Mouse (Mus musculus): Measurements from ENCODE around the gene Sun1. TPM values are rescaled to one million over a fixed set of nuclear protein-coding genes. Genes with fewer than 3 reads are reported as not detected.

The Sun1 gene
- polyA plus RNA-seq, 1 experiment from 2014 or later = 45.9 TPM

DNA sequence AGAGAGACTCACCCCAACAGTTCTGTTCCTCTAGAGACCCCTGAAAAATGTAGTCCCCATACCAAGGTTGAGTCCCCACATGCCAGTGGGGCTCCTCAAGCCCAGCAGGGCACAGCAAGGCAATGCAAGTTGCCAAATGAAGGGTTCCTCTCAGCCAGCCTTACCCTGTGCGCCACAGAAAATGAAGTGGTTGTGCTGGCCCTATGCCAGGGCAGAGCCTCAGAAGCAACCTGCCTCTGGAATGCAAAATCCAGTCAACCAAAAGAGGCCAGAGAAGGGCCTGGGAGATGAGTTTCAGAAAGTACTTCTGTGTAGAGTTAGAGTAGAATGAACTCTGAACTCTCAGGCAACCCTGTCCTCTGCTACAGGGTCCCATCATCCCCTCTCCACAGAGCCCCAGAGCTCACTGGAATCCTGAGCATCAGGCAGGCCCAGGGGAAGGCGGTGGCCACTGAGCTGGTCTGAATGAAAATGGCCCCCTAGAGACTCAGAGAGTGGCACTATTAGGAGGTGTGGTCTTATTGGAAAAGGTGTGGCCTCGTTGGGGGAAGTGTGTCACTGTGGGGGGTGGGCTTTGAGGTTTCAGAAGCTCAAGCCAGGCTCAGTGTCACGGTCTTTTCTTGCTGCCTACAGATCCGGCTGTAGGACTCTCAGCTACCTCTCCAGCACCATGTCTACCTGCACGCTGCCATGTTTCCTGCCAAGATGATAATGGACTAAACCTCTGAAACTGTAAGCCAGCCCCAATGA lies 91.5 kb downstream of the Sun1 start:
- ATAC-seq (replicated peaks; ENCODE audit: insufficient number of reproducible peaks, low FRiP score, low TSS enrichment, low read depth) = no peak
- Histone ChIP-seq H3K36me3 (replicated peaks; ENCODE audit: control insufficient read depth, insufficient read depth, low read depth, low read length) (no peaks in the 10 kb centered on the region), H3K9ac (replicated peaks; ENCODE audit: low read length) (no peak overlapping the region), H3K4me1 (ENCODE audit: control insufficient read depth, insufficient read depth, low read length) (no peaks in the 10 kb centered on the region), H3K9me3 (replicated peaks; ENCODE audit: control insufficient read depth, low read length) (no peaks in the 10 kb centered on the region), H3K27me3 (ENCODE audit: control insufficient read depth, insufficient read depth, low read length) (no peaks in the 10 kb centered on the region), H3K4me3 (ENCODE audit: low read depth, low read length) (no peak overlapping the region), H3K27ac (replicated peaks; ENCODE audit: low read depth, low read length) (no peak overlapping the region), H3K4me2 (ENCODE audit: low read depth, low read length) (no peak overlapping the region)
- WGBS = 73% methylated on average over 6 of the region's 6 CpGs
- no peak for DNase-seq (ENCODE audit: low spot score)

DNA sequence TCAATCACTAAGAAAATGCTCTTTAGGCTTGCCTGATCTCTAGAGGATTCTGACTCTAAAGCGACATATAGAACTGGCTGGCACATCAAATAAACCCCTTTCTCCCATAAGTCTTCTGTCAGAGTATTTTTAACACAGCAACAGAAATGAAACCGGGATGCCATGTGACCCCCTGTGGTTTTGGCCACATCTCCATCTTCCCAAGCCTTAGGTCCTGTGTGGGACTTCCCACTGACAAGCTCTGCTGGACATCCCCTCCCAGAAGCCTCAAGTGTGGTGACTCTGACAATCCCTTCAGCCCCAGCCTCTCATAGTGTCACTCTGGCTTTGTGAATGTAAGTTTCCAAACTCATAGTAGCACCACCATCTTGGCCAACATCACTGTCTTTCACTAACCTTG lies 93.7 kb downstream of the Sun1 start:
- no peaks in the 10 kb centered on the region for H3K4me1 ChIP-seq (ENCODE audit: control insufficient read depth, insufficient read depth, low read length)
- no peak for DNase-seq (ENCODE audit: low spot score)
- H3K36me3 ChIP-seq (replicated peaks; ENCODE audit: control insufficient read depth, insufficient read depth, low read depth, low read length) = no peaks in the 10 kb centered on the region
- no peak overlapping the region for H3K9ac ChIP-seq (replicated peaks; ENCODE audit: low read length)
- 79% methylated on average over 2 of the region's 2 CpGs for WGBS
- no peak overlapping the region for H3K4me2 ChIP-seq (ENCODE audit: low read depth, low read length)
- no peaks in the 10 kb centered on the region for H3K9me3 ChIP-seq (replicated peaks; ENCODE audit: control insufficient read depth, low read length)
- no peak overlapping the region for H3K27ac ChIP-seq (replicated peaks; ENCODE audit: low read depth, low read length)
- H3K4me3 ChIP-seq (ENCODE audit: low read depth, low read length) = no peak overlapping the region
- no peaks in the 10 kb centered on the region for H3K27me3 ChIP-seq (ENCODE audit: control insufficient read depth, insufficient read depth, low read length)
- no peak for ATAC-seq (replicated peaks; ENCODE audit: insufficient number of reproducible peaks, low FRiP score, low TSS enrichment, low read depth)

DNA sequence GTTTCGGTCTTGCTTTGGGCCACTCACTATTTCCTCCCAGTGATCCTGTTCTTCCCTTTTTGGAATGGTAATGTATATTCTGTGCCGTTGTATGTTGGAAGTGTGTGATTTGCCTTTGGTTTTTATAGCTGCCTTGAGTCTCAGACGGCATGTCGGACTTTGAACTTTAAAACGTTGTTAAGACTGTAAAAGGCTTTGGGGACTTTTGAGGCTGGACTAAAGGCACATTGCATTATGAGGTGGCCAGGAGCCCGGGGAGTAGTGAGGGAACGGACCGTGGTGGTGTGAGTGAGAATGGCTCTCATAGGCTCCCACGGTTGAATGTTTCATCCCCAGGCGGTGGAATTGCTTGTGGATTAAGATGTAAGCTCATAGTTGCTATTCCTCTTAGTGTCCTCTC lies 96.7 kb downstream of the Sun1 start:
- H3K4me3 ChIP-seq (ENCODE audit: low read depth, low read length) = no peak overlapping the region
- H3K9me3 ChIP-seq (replicated peaks; ENCODE audit: control insufficient read depth, low read length) = no peaks in the 10 kb centered on the region
- no peak overlapping the region for H3K27ac ChIP-seq (replicated peaks; ENCODE audit: low read depth, low read length)
- DNase-seq (ENCODE audit: low spot score) = no peak
- no peak overlapping the region for H3K9ac ChIP-seq (replicated peaks; ENCODE audit: low read length)
- no peaks in the 10 kb centered on the region for H3K27me3 ChIP-seq (ENCODE audit: control insufficient read depth, insufficient read depth, low read length)
- no peak for ATAC-seq (replicated peaks; ENCODE audit: insufficient number of reproducible peaks, low FRiP score, low TSS enrichment, low read depth)
- H3K4me1 ChIP-seq (ENCODE audit: control insufficient read depth, insufficient read depth, low read length) = no peaks in the 10 kb centered on the region
- 93% methylated on average over 10 of the region's 10 CpGs for WGBS
- H3K36me3 ChIP-seq (replicated peaks; ENCODE audit: control insufficient read depth, insufficient read depth, low read depth, low read length) = no peaks in the 10 kb centered on the region
- H3K4me2 ChIP-seq (ENCODE audit: low read depth, low read length) = no peak overlapping the region

DNA sequence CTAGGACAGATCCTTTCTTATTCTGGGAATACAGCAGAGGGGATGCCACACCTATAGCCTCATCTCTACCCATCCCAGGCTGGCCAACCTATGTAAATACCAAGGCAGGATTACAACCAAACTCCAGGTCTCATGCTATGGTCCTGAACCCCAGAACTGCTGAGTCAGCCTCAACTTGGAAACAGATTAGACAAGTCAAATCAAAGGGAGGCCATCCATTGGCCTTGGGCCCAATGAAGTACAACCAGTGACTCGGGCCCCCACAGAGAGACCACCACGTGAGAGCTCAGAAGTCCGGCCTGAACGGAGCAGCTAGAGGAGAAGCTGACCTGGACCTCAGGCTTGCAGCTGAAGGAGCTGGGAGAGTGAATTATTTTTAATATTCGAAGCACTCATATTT lies 97.3 kb downstream of the Sun1 start:
- 82% methylated on average over 5 of the region's 5 CpGs for WGBS
- H3K36me3 ChIP-seq (replicated peaks; ENCODE audit: control insufficient read depth, insufficient read depth, low read depth, low read length) = no peaks in the 10 kb centered on the region
- ATAC-seq (replicated peaks; ENCODE audit: insufficient number of reproducible peaks, low FRiP score, low TSS enrichment, low read depth) (no peak), DNase-seq (ENCODE audit: low spot score) (no peak)
- no peak overlapping the region for H3K4me2 ChIP-seq (ENCODE audit: low read depth, low read length)
- no peak overlapping the region for H3K9ac ChIP-seq (replicated peaks; ENCODE audit: low read length)
- H3K27ac ChIP-seq (replicated peaks; ENCODE audit: low read depth, low read length) = no peak overlapping the region
- no peaks in the 10 kb centered on the region for H3K9me3 ChIP-seq (replicated peaks; ENCODE audit: control insufficient read depth, low read length)
- H3K27me3 ChIP-seq (ENCODE audit: control insufficient read depth, insufficient read depth, low read length) = no peaks in the 10 kb centered on the region
- no peak overlapping the region for H3K4me3 ChIP-seq (ENCODE audit: low read depth, low read length)
- no peaks in the 10 kb centered on the region for H3K4me1 ChIP-seq (ENCODE audit: control insufficient read depth, insufficient read depth, low read length)

Other genes starting within 250 kb of the Sun1 start
- 34.5 and 39.3 TPM in 2 replicates for gene Pdgfa, start 203.3 kb upstream of the Sun1 start, polyA plus RNA-seq (2014; fragmentation: Nextera tagmentation; extraction: Ambion mirVana)
- 8.7 and 11.7 TPM in 2 replicates for gene Prkar1b, start 50.6 kb upstream of the Sun1 start, polyA plus RNA-seq (2014; fragmentation: Nextera tagmentation; extraction: Ambion mirVana)
- 6.8 and 7.4 TPM in 2 replicates for gene Dnaaf5, start 50.4 kb upstream of the Sun1 start, polyA plus RNA-seq (2014; fragmentation: Nextera tagmentation; extraction: Ambion mirVana)
- 123 and 146 TPM in 2 replicates for gene Get4, start 51.7 kb downstream of the Sun1 start, polyA plus RNA-seq (2014; fragmentation: Nextera tagmentation; extraction: Ambion mirVana)
- 1.6 and 1.7 TPM in 2 replicates for gene Adap1, start 125.0 kb downstream of the Sun1 start, polyA plus RNA-seq (2014; fragmentation: Nextera tagmentation; extraction: Ambion mirVana)
- gene Cox19, start 150.8 kb downstream of the Sun1 start, polyA plus RNA-seq (2014; fragmentation: Nextera tagmentation; extraction: Ambion mirVana) = 116 and 123 TPM in 2 replicates
- gene Cyp2w1, start 152.0 kb downstream of the Sun1 start, polyA plus RNA-seq (2014; fragmentation: Nextera tagmentation; extraction: Ambion mirVana) = 0.41 and 0.46 TPM in 2 replicates
- gene Gpr146, start 177.1 kb downstream of the Sun1 start, polyA plus RNA-seq (2014; fragmentation: Nextera tagmentation; extraction: Ambion mirVana) = 1.6 and 1.7 TPM in 2 replicates
- gene C130050O18Rik, start 204.6 kb downstream of the Sun1 start, polyA plus RNA-seq (2014; fragmentation: Nextera tagmentation; extraction: Ambion mirVana) = 0.18 and 0.27 TPM in 2 replicates
- 0.42 and 0.82 TPM in 2 replicates for gene Gper1, start 222.5 kb downstream of the Sun1 start, polyA plus RNA-seq (2014; fragmentation: Nextera tagmentation; extraction: Ambion mirVana)